Comparison of ENCODE assay signal across 13 mouse cellular contexts in genomic region chr2:170310988-170311359, GRCm38 (mm10).
"Had no signal": no experiment of that assay in that cellular context is flagged by ENCODE, and none has a peak within 500 bp of the region (broad histone marks: within the 10 kb centered on the region; RNA-seq: fewer than 3 reads in every experiment).

No protein-coding gene starts in this region.

- H3K27me3 ChIP-seq: limb, embryonic 12.5 days; midbrain, embryonic 15.5 days; neural tube, embryonic 13.5 days had no signal

- H3K4me2 ChIP-seq: limb, embryonic 12.5 days; midbrain, embryonic 15.5 days; neural tube, embryonic 13.5 days had no signal

- H3K36me3 ChIP-seq: limb, embryonic 12.5 days; midbrain, embryonic 15.5 days; neural tube, embryonic 13.5 days had no signal

- H3K9me3 ChIP-seq: limb, embryonic 12.5 days; midbrain, embryonic 15.5 days; neural tube, embryonic 13.5 days had no signal

- H3K4me3 ChIP-seq: limb, embryonic 12.5 days; midbrain, embryonic 15.5 days; neural tube, embryonic 13.5 days had no signal

- DNase-seq: kidney, adult 2 months; kidney, postnatal 25 days; layer of hippocampus, adult 9-11 months; layer of hippocampus, postnatal 36 days; liver; lung, postnatal 14 days; retina, postnatal 1 day; thymus, postnatal 4 days had no signal

- H3K9ac ChIP-seq: limb, embryonic 12.5 days; liver, embryonic 14.5 days; midbrain, embryonic 15.5 days; neural tube, embryonic 13.5 days had no signal

- H3K27ac ChIP-seq: limb, embryonic 12.5 days; liver, embryonic 14.5 days; midbrain, embryonic 15.5 days; neural tube, embryonic 13.5 days had no signal

- ATAC-seq: inflammation-experienced regulatory T-cells, adult 6 months; midbrain, embryonic 15.5 days had no signal
